ENCODE assay signal across 8 mouse cellular contexts in genomic region chr2:10101180-10101579, GRCm38 (mm10). TPM values are rescaled to one million over a fixed set of nuclear protein-coding genes. Genes with fewer than 3 reads are reported as not detected.
DNase-seq lines count a peak whose midpoint lies in the region; ATAC-seq lines count a peak whose summit lies in the region.

No protein-coding gene starts in this region.

- H3K9ac ChIP-seq in liver, embryonic 12.5 days: no peak overlapping the region
- no peak overlapping the region for H3K9ac ChIP-seq in forebrain, embryonic 13.5 days
- H3K9ac ChIP-seq in liver, embryonic 11.5 days (ENCODE audit: low read depth, low read length): no peak overlapping the region
- no peak overlapping the region for H3K9ac ChIP-seq in neural tube, embryonic 11.5 days (ENCODE audit: low read length)

- no peak for ATAC-seq in liver, embryonic 12.5 days
- peak; percentile 28; the same call in 1 of the 2 replicates for ATAC-seq in forebrain, embryonic 13.5 days
- peak; percentile 35; the same call in 1 of the 2 replicates for ATAC-seq in liver, embryonic 11.5 days (replicated peaks; ENCODE audit: low FRiP score)
- ATAC-seq in neural tube, embryonic 11.5 days (ENCODE audit: insufficient read depth, low FRiP score, low TSS enrichment): no peak

- H3K4me2 ChIP-seq in liver, embryonic 12.5 days: no peak overlapping the region
- no peak overlapping the region for H3K4me2 ChIP-seq in forebrain, embryonic 13.5 days
- no peak overlapping the region for H3K4me2 ChIP-seq in liver, embryonic 11.5 days
- no peak overlapping the region for H3K4me2 ChIP-seq in neural tube, embryonic 11.5 days (ENCODE audit: low read depth)

- H3K4me1 ChIP-seq in liver, embryonic 12.5 days: peaks cover 8% of the 10 kb centered on the region
- H3K4me1 ChIP-seq in forebrain, embryonic 13.5 days: no peaks in the 10 kb centered on the region
- no peaks in the 10 kb centered on the region; the same call in 1 of the 2 replicates for H3K4me1 ChIP-seq in liver, embryonic 11.5 days (replicated peaks; ENCODE audit: control insufficient read depth, insufficient read depth, low read length)
- H3K4me1 ChIP-seq in neural tube, embryonic 11.5 days (ENCODE audit: control insufficient read depth, insufficient read depth, low read length): no peaks in the 10 kb centered on the region

- no peak overlapping the region for H3K27ac ChIP-seq in liver, embryonic 12.5 days
- no peak overlapping the region for H3K27ac ChIP-seq in forebrain, embryonic 13.5 days
- H3K27ac ChIP-seq in liver, embryonic 11.5 days (ENCODE audit: low read depth, low read length): peak overlapping the region; percentile 19; the same call in 1 of the 2 replicates
- no peak overlapping the region for H3K27ac ChIP-seq in neural tube, embryonic 11.5 days (ENCODE audit: low read depth, low read length)

- no peaks in the 10 kb centered on the region for H3K27me3 ChIP-seq in liver, embryonic 12.5 days (replicated peaks)
- H3K27me3 ChIP-seq in forebrain, embryonic 13.5 days: no peaks in the 10 kb centered on the region
- H3K27me3 ChIP-seq in liver, embryonic 11.5 days (replicated peaks; ENCODE audit: control insufficient read depth, insufficient read depth, low read length): no peaks in the 10 kb centered on the region
- H3K27me3 ChIP-seq in neural tube, embryonic 11.5 days (ENCODE audit: control insufficient read depth, insufficient read depth, low read length): no peaks in the 10 kb centered on the region

- no peak overlapping the region for H3K4me3 ChIP-seq in liver, embryonic 12.5 days
- H3K4me3 ChIP-seq in forebrain, embryonic 13.5 days: no peak overlapping the region
- no peak overlapping the region for H3K4me3 ChIP-seq in liver, embryonic 11.5 days (ENCODE audit: low read depth, low read length)
- no peak overlapping the region for H3K4me3 ChIP-seq in neural tube, embryonic 11.5 days (ENCODE audit: low read depth, low read length)

- peaks cover 4% of the 10 kb centered on the region; the same call in 1 of the 2 replicates for H3K36me3 ChIP-seq in liver, embryonic 12.5 days
- no peaks in the 10 kb centered on the region for H3K36me3 ChIP-seq in forebrain, embryonic 13.5 days (ENCODE audit: poor library complexity, severe bottlenecking)
- H3K36me3 ChIP-seq in liver, embryonic 11.5 days (ENCODE audit: control insufficient read depth, insufficient read depth, low read length): no peaks in the 10 kb centered on the region; the same call in 1 of the 2 replicates
- no peaks in the 10 kb centered on the region for H3K36me3 ChIP-seq in neural tube, embryonic 11.5 days (ENCODE audit: control insufficient read depth, insufficient read depth, low read length)

- DNase-seq in liver: peak; percentile 32
- peak; percentile 23 for DNase-seq in T-cell, adult 2 months (ENCODE audit: low spot score)
- peak; percentile 59 for DNase-seq in kidney, adult 18-20 months
- no peak for DNase-seq in liver, embryonic 11.5 days (ENCODE audit: low spot score)
- peak; percentile 37 for DNase-seq in neural tube, embryonic 11.5 days (ENCODE audit: low spot score)
- no peak for DNase-seq in Muller cell, postnatal 12 days (ENCODE audit: inconsistent ontology term)

- no peaks in the 10 kb centered on the region for H3K9me3 ChIP-seq in liver, embryonic 12.5 days (replicated peaks)
- no peaks in the 10 kb centered on the region for H3K9me3 ChIP-seq in forebrain, embryonic 13.5 days (replicated peaks)
- no peaks in the 10 kb centered on the region for H3K9me3 ChIP-seq in liver, embryonic 11.5 days (ENCODE audit: control insufficient read depth, low read length)
- H3K9me3 ChIP-seq in neural tube, embryonic 11.5 days (ENCODE audit: control insufficient read depth, low read length): no peaks in the 10 kb centered on the region

- 26% methylated on average over 6 of the region's 6 CpGs for WGBS in liver, embryonic 12.5 days (ENCODE audit: insufficient replicate concordance)
- 41% methylated on average over 6 of the region's 6 CpGs for WGBS in forebrain, embryonic 13.5 days
- 33% methylated on average over 6 of the region's 6 CpGs for WGBS in liver, embryonic 11.5 days
- 45% methylated on average over 6 of the region's 6 CpGs for WGBS in neural tube, embryonic 11.5 days

RNA-seq across cellular contexts. Expression of gene Kin, which starts 20.8 kb away (rescaled TPM):
- polyA plus RNA-seq in liver, embryonic 12.5 days (2016; fragmentation: Nextera tagmentation; extraction: Ambion mirVana): 23.5 and 24.2 TPM in 2 replicates
- polyA plus RNA-seq in forebrain, embryonic 13.5 days (2015; fragmentation: Nextera tagmentation; extraction: Ambion mirVana): 41.1 and 46.7 TPM in 2 replicates
- 35.3 and 37.9 TPM in 2 replicates for polyA plus RNA-seq in liver, embryonic 11.5 days (2014; fragmentation: Nextera tagmentation; extraction: Ambion mirVana)
- polyA plus RNA-seq in neural tube, embryonic 11.5 days (2014; fragmentation: Nextera tagmentation; extraction: Ambion mirVana): 39.4 and 42.5 TPM in 2 replicates

RNA-seq across cellular contexts. Expression of gene Atp5c1, which starts 20.9 kb away (rescaled TPM):
- 409 and 425 TPM in 2 replicates for polyA plus RNA-seq in liver, embryonic 12.5 days (2016; fragmentation: Nextera tagmentation; extraction: Ambion mirVana)
- polyA plus RNA-seq in forebrain, embryonic 13.5 days (2015; fragmentation: Nextera tagmentation; extraction: Ambion mirVana): 536 and 564 TPM in 2 replicates
- polyA plus RNA-seq in liver, embryonic 11.5 days (2014; fragmentation: Nextera tagmentation; extraction: Ambion mirVana): 585 and 612 TPM in 2 replicates
- 510 and 534 TPM in 2 replicates for polyA plus RNA-seq in neural tube, embryonic 11.5 days (2014; fragmentation: Nextera tagmentation; extraction: Ambion mirVana)

RNA-seq across cellular contexts. Expression of gene Itih2, which starts 30.0 kb away (rescaled TPM):
- polyA plus RNA-seq in liver, embryonic 12.5 days (2016; fragmentation: Nextera tagmentation; extraction: Ambion mirVana): 230 and 235 TPM in 2 replicates
- polyA plus RNA-seq in forebrain, embryonic 13.5 days (2015; fragmentation: Nextera tagmentation; extraction: Ambion mirVana): 0.41 and 0.53 TPM in 2 replicates
- 259 and 294 TPM in 2 replicates for polyA plus RNA-seq in liver, embryonic 11.5 days (2014; fragmentation: Nextera tagmentation; extraction: Ambion mirVana)
- 0.40 and 0.41 TPM in 2 replicates for polyA plus RNA-seq in neural tube, embryonic 11.5 days (2014; fragmentation: Nextera tagmentation; extraction: Ambion mirVana)

RNA-seq across cellular contexts. Expression of gene Itih5, which starts 52.2 kb away (rescaled TPM):
- polyA plus RNA-seq in liver, embryonic 12.5 days (2016; fragmentation: Nextera tagmentation; extraction: Ambion mirVana): 4.6 and 5.1 TPM in 2 replicates
- polyA plus RNA-seq in forebrain, embryonic 13.5 days (2015; fragmentation: Nextera tagmentation; extraction: Ambion mirVana): 2.0 and 2.4 TPM in 2 replicates
- 7.7 and 7.8 TPM in 2 replicates for polyA plus RNA-seq in liver, embryonic 11.5 days (2014; fragmentation: Nextera tagmentation; extraction: Ambion mirVana)
- 4.9 and 5.0 TPM in 2 replicates for polyA plus RNA-seq in neural tube, embryonic 11.5 days (2014; fragmentation: Nextera tagmentation; extraction: Ambion mirVana)

RNA-seq across cellular contexts. Expression of gene Taf3, which starts 52.8 kb away (rescaled TPM):
- 10.0 and 10.4 TPM in 2 replicates for polyA plus RNA-seq in liver, embryonic 12.5 days (2016; fragmentation: Nextera tagmentation; extraction: Ambion mirVana)
- 17.7 and 17.9 TPM in 2 replicates for polyA plus RNA-seq in forebrain, embryonic 13.5 days (2015; fragmentation: Nextera tagmentation; extraction: Ambion mirVana)
- polyA plus RNA-seq in liver, embryonic 11.5 days (2014; fragmentation: Nextera tagmentation; extraction: Ambion mirVana): 14.9 and 18.6 TPM in 2 replicates
- 16.8 and 17.0 TPM in 2 replicates for polyA plus RNA-seq in neural tube, embryonic 11.5 days (2014; fragmentation: Nextera tagmentation; extraction: Ambion mirVana)

Comparison
In these comparisons a context has a peak if more than half of its experiments do, and no peak if none do; other contexts are left out.
1. DNase-seq: peak in liver (single experiment), T-cell, adult 2 months (single experiment), kidney, adult 18-20 months (single experiment) and neural tube, embryonic 11.5 days (single experiment); none in liver, embryonic 11.5 days (single experiment) and Muller cell, postnatal 12 days (single experiment).
2. ATAC-seq: peak in forebrain, embryonic 13.5 days (single experiment) and liver, embryonic 11.5 days (single experiment); none in liver, embryonic 12.5 days (single experiment) and neural tube, embryonic 11.5 days (single experiment).
3. RNA of gene Itih2, which starts 30.0 kb away (polyA plus RNA-seq): 259 to 294 TPM in liver, embryonic 11.5 days and 230 to 235 TPM in liver, embryonic 12.5 days; 0.41 to 0.53 TPM in forebrain, embryonic 13.5 days and 0.40 to 0.41 TPM in neural tube, embryonic 11.5 days; every median in the first group is over 100 times any median in the second.